Mouse (Mus musculus) midbrain, embryonic 11.5 days (tissue): ENCODE measurements around the gene Ykt6. TPM values are rescaled to one million over a fixed set of nuclear protein-coding genes. Genes with fewer than 3 reads are reported as not detected.

ENCODE experiments used
- ATAC-seq: fragments of 200-750 bp; cut with Nextera tagmentation; 2 replicates; pipeline ENCODE4 v1.8.0; 2017; ENCODE audit warnings: moderate TSS enrichment, moderate library complexity; ENCODE audit not compliant: low FRiP score
- DNase-seq: peaks from one replicate; pipeline ENCODE4 v3.0.0; 2015; ENCODE audit warnings: low spot score; ENCODE audit errors: missing footprints
- H3K27ac ChIP-seq: fragments of 300-500 bp; sonication (generic); 2 replicates; pipeline ENCODE4 v1.5.1; 2014; ENCODE audit warnings: low read depth, low read length
- H3K27me3 ChIP-seq: fragments of 300-500 bp; sonication (generic); 2 replicates; pipeline ENCODE4 v1.6.1; 2014; ENCODE audit warnings: mild to moderate bottlenecking, low read length, moderate library complexity, mixed read lengths; ENCODE audit not compliant: control insufficient read depth, insufficient read depth
- H3K36me3 ChIP-seq: fragments of 300-500 bp; sonication (generic); 2 replicates; pipeline ENCODE4 v1.6.1; 2014; ENCODE audit warnings: mild to moderate bottlenecking, low read length, moderate library complexity, mixed read lengths; ENCODE audit not compliant: control insufficient read depth, insufficient read depth
- H3K4me1 ChIP-seq: fragments of 300-500 bp; sonication (generic); 2 replicates; pipeline ENCODE4 v1.6.1; 2014; ENCODE audit warnings: low read length; ENCODE audit not compliant: control insufficient read depth, insufficient read depth
- H3K4me2 ChIP-seq: fragments of 300-500 bp; sonication (generic); 2 replicates; pipeline ENCODE4 v1.6.1; 2014; ENCODE audit warnings: mild to moderate bottlenecking, moderate library complexity
- H3K4me3 ChIP-seq: fragments of 300-500 bp; sonication (generic); 2 replicates; pipeline ENCODE4 v1.5.1; 2014; ENCODE audit warnings: low read depth, low read length
- H3K9ac ChIP-seq: fragments of 300-500 bp; sonication (generic); 2 replicates; pipeline ENCODE4 v1.6.1; 2014; ENCODE audit warnings: low read length
- H3K9me3 ChIP-seq: fragments of 300-500 bp; sonication (generic); 2 replicates; pipeline ENCODE4 v1.6.1; 2016; ENCODE audit warnings: low read length; ENCODE audit not compliant: control insufficient read depth
- WGBS: fragments of 180-500 bp; shearing (Covaris S2); extraction: QIAGEN DNeasy Blood & Tissue Kit; methylation state at CpG from one replicate; pipeline ENCODE4 v1.1.7; 2014; 5-methylcytosine and 5-hydroxymethylcytosine counted together
- polyA plus RNA-seq: library from polyadenylated mRNA; unstranded; fragments of >200 nt; fragmentation: Nextera tagmentation; extraction: Ambion mirVana; gene quantifications from 2 replicates; pipeline ENCODE4 v1.2.1, GENCODE M21; 2014

Ykt6 gene
- polyA plus RNA-seq, 1 experiment from 2014 or later, result 29.4 TPM

DNA sequence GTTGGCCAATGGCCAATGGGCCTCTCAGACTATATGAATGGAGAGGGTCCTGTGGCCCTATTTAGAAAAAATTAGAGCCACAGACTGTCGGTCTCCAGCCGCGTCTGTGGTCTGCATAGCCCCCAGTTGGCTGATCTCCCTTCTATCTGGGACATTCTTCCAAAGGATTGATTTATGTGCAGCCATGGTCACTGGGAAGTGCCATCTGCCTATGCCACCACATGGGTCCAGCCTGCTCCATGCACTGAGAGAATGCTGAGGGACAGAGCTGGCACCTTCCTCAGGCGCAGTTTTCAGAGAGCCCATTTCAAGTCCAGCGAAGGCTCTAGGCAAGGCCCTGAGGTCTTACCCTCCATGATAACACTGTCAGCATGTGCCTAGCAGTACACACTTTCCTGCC lies 38.7 kb downstream of the Ykt6 start:
- Histone ChIP-seq H3K27me3 (no peaks in the 10 kb centered on the region), H3K4me3 (no peak overlapping the region), H3K27ac (no peak overlapping the region), H3K36me3 (no peaks in the 10 kb centered on the region), H3K4me2 (no peak overlapping the region), H3K9ac (no peak overlapping the region), H3K9me3 (no peaks in the 10 kb centered on the region), H3K4me1 (no peaks in the 10 kb centered on the region)
- ATAC-seq (no peak), DNase-seq (no peak)
- WGBS, result 96% methylated on average over 5 of the region's 5 CpGs

GRCm38 (mm10) chr11:5994880-5995279 lies 39.4 kb downstream of the Ykt6 start:
- H3K27me3 ChIP-seq, result no peaks in the 10 kb centered on the region
- H3K27ac ChIP-seq, result no peak overlapping the region
- H3K4me1 ChIP-seq, result peaks cover 5% of the 10 kb centered on the region; the same call in 1 of the 2 replicates
- DNase-seq, result no peak
- ATAC-seq, result no peak
- no peak overlapping the region for H3K4me2 ChIP-seq
- WGBS, result 78% methylated on average over 3 of the region's 3 CpGs
- H3K36me3 ChIP-seq, result no peaks in the 10 kb centered on the region
- H3K9ac ChIP-seq, result no peak overlapping the region
- no peak overlapping the region for H3K4me3 ChIP-seq
- H3K9me3 ChIP-seq, result no peaks in the 10 kb centered on the region

GRCm38 (mm10) chr11:5995989-5996388 lies 40.5 kb downstream of the Ykt6 start:
- no peak overlapping the region for H3K4me2 ChIP-seq
- DNase-seq (peak; percentile 98), ATAC-seq (peak; percentile 63)

GRCm38 (mm10) chr11:5998472-5998871 lies 43.0 kb downstream of the Ykt6 start:
- no peak for DNase-seq
- H3K36me3 ChIP-seq, result no peaks in the 10 kb centered on the region
- no peak for ATAC-seq
- no peaks in the 10 kb centered on the region for H3K27me3 ChIP-seq
- peaks cover 11% of the 10 kb centered on the region for H3K4me1 ChIP-seq
- no peak overlapping the region for H3K4me2 ChIP-seq
- H3K27ac ChIP-seq, result no peak overlapping the region
- no peak overlapping the region for H3K4me3 ChIP-seq
- no peaks in the 10 kb centered on the region for H3K9me3 ChIP-seq
- WGBS, result 90% methylated on average over 2 of the region's 2 CpGs
- H3K9ac ChIP-seq, result no peak overlapping the region

More at GRCm38 (mm10) chr11:5995989-5996388, 40.5 kb downstream of the Ykt6 start:
- Histone ChIP-seq H3K4me3 (no peak overlapping the region), H3K9me3 (no peaks in the 10 kb centered on the region), H3K27me3 (no peaks in the 10 kb centered on the region), H3K9ac (no peak overlapping the region), H3K36me3 (no peaks in the 10 kb centered on the region), H3K27ac (no peak overlapping the region), H3K4me1 (peaks cover 11% of the 10 kb centered on the region)
- 18% methylated on average over 8 of the region's 8 CpGs for WGBS

- Histone ChIP-seq H3K4me2 (no peak overlapping the region), H3K36me3 (no peaks in the 10 kb centered on the region), H3K9ac (peak overlapping the region; percentile 34; the same call in 1 of the 2 replicates), H3K27me3 (peaks cover 4% of the 10 kb centered on the region; the same call in 1 of the 2 replicates), H3K4me1 (peaks cover 11% of the 10 kb centered on the region), H3K4me3 (no peak overlapping the region), H3K27ac (peak overlapping the region; percentile 4), H3K9me3 (no peaks in the 10 kb centered on the region)
- peak; percentile 93 for DNase-seq
- ATAC-seq, result peak; percentile 84
- 21% methylated on average over 8 of the region's 8 CpGs for WGBS
These were observed 44.6 kb downstream of the Ykt6 start for GRCm38 (mm10) chr11:5999832-6000771.

DNA sequence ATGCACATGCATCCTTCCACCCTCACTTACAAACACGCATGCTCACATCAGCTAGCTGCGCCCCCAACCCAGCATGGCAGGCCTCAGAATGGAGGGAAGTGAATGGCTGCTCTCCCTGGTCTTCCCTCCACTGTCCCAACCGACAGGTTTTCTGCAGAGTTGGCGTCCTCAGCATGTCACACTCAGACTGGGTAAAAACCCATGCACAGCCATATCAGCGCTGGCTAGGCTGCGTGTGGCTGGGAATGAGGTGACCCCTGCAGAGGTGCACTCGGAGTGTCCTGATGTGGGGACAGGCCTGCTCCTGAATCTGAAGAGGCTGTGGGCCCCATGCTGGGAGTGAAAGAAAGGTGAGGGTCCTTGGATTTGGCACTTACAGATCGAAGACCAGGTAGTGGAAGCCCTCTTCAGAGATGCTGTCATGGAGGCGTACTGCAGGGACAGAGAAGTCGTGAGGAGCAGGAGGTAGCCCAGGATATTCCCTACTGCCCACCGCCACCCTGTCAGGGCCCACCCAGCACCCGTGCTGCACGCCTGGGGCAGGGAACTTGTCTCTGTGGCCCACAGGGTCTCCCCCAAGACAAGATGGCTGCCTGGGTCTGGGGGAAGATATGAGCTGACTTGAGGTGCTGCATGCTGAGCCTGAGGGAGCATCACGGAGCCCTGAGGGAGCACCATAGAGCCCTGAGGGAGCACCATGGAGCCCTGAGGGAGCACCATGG lies 45.6 kb downstream of the Ykt6 start:
- Histone ChIP-seq H3K27me3 (peaks cover 4% of the 10 kb centered on the region; the same call in 1 of the 2 replicates), H3K4me1 (peaks cover 11% of the 10 kb centered on the region), H3K9me3 (no peaks in the 10 kb centered on the region), H3K9ac (no peak overlapping the region), H3K27ac (0 out of 2 replicates have a peak overlapping the region, but pooled peaks have one; percentile 4), H3K36me3 (no peaks in the 10 kb centered on the region), H3K4me2 (no peak overlapping the region), H3K4me3 (no peak overlapping the region)
- DNase-seq, result no peak
- 85% methylated on average over 14 of the region's 14 CpGs for WGBS
- ATAC-seq, result no peak

DNA sequence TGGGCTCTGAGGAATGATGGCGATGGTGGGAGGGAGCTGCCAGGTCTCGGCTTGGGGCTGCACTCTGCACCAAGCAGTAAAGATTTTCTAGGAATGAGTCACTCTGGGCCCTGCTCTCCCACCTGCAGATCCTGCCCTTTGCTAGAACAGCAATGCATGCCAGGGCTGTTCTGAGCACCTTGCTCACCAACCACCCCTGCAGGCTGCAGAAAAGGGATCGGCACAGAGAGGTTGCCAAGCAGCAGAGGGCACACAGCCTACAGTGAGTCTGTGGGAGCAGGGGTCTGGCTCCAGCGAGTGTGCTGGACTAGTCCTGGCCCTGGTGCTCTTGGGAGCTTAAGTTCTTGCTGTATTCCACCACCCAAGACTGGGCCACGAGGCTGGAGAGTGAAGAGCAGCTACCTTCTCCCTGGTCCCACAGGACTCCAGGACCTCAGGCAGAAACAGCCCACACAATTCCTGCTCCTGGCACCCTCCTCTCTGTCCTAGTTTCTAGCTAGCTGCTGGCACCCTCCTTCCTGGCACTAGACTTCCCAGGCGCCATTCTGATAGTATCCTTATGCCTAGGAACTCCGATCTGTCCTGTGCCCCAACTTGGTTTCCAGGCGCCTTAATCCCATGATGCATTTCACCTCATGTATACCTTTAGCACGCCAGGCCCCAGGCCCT lies 46.6 kb downstream of the Ykt6 start:
- peaks cover 4% of the 10 kb centered on the region; the same call in 1 of the 2 replicates for H3K27me3 ChIP-seq
- DNase-seq, result no peak
- no peak overlapping the region for H3K4me2 ChIP-seq
- H3K27ac ChIP-seq, result no peak overlapping the region
- no peak overlapping the region for H3K4me3 ChIP-seq
- no peak for ATAC-seq
- no peaks in the 10 kb centered on the region for H3K9me3 ChIP-seq
- 77% methylated on average over 9 of the region's 9 CpGs for WGBS
- no peaks in the 10 kb centered on the region for H3K36me3 ChIP-seq
- no peak overlapping the region for H3K9ac ChIP-seq
- H3K4me1 ChIP-seq, result peaks cover 11% of the 10 kb centered on the region

- 40% methylated on average over 2 of the region's 2 CpGs for WGBS
- Histone ChIP-seq H3K36me3 (no peaks in the 10 kb centered on the region), H3K4me2 (no peak overlapping the region)
These were observed 47.6 kb downstream of the Ykt6 start for GRCm38 (mm10) chr11:6003046-6003639.

More at GRCm38 (mm10) chr11:6003046-6003639, 47.6 kb downstream of the Ykt6 start:
- Histone ChIP-seq H3K9me3 (no peaks in the 10 kb centered on the region), H3K4me3 (no peak overlapping the region), H3K4me1 (peaks cover 11% of the 10 kb centered on the region), H3K27ac (no peak overlapping the region), H3K9ac (no peak overlapping the region), H3K27me3 (peaks cover 4% of the 10 kb centered on the region; the same call in 1 of the 2 replicates)
- DNase-seq, result no peak
- no peak for ATAC-seq
